Mouse (Mus musculus): Measurements from ENCODE around the gene Olfr1358. TPM values are rescaled to one million over a fixed set of nuclear protein-coding genes. Genes with fewer than 3 reads are reported as not detected.

Olfr1358 gene
- polyA plus RNA-seq, 1 experiment = not detected

GRCm38 (mm10) chr10:78540943-78541342, 23.7 kb downstream of the Olfr1358 start:
- WGBS = 66% methylated on average over 2 of the region's 2 CpGs
- no peak for TF ChIP-seq CTCF (IDR thresholded peaks at IDR 0.05; ENCODE audit: insufficient read depth, low read depth, low read length)
- no peak for TF ChIP-seq POLR2A (IDR thresholded peaks at IDR 0.05; ENCODE audit: insufficient read depth, low read depth, low read length)
- no peak overlapping the region for H3K27ac ChIP-seq (ENCODE audit: insufficient read depth, low read depth, low read length)

GRCm38 (mm10) chr10:78565070-78565469, 47.8 kb downstream of the Olfr1358 start:
- no peaks in the 10 kb centered on the region for H3K4me1 ChIP-seq (ENCODE audit: control insufficient read depth, insufficient read depth, low read length)
- H3K27ac ChIP-seq (ENCODE audit: insufficient read depth, low read depth, low read length) = no peak overlapping the region
- no peak overlapping the region for H3K4me3 ChIP-seq (ENCODE audit: insufficient read depth, low read depth, low read length)
- 87% methylated on average over 1 of the region's 1 CpGs for WGBS
- TF ChIP-seq CTCF (IDR thresholded peaks at IDR 0.05; ENCODE audit: insufficient read depth, low read depth, low read length) = no peak
- no peak for TF ChIP-seq POLR2A (IDR thresholded peaks at IDR 0.05; ENCODE audit: insufficient read depth, low read depth, low read length)

More at GRCm38 (mm10) chr10:78540943-78541342, 23.7 kb downstream of the Olfr1358 start:
- H3K4me3 ChIP-seq (ENCODE audit: insufficient read depth, low read depth, low read length) = no peak overlapping the region
- H3K4me1 ChIP-seq (ENCODE audit: control insufficient read depth, insufficient read depth, low read length) = no peaks in the 10 kb centered on the region

GRCm38 (mm10) chr10:78569191-78569590, 52.0 kb downstream of the Olfr1358 start:
- H3K27ac ChIP-seq (ENCODE audit: insufficient read depth, low read depth, low read length) = no peak overlapping the region
- TF ChIP-seq POLR2A (IDR thresholded peaks at IDR 0.05; ENCODE audit: insufficient read depth, low read depth, low read length) = no peak
- TF ChIP-seq CTCF (IDR thresholded peaks at IDR 0.05; ENCODE audit: insufficient read depth, low read depth, low read length) = no peak
- H3K4me1 ChIP-seq (ENCODE audit: control insufficient read depth, insufficient read depth, low read length) = peaks cover 2% of the 10 kb centered on the region; the same call in 1 of the 2 replicates
- 69% methylated on average over 3 of the region's 3 CpGs for whole genome bisulfite sequencing
- no peak overlapping the region for H3K4me3 ChIP-seq (ENCODE audit: insufficient read depth, low read depth, low read length)

- H3K4me1 ChIP-seq (ENCODE audit: control insufficient read depth, insufficient read depth, low read length) = peaks cover 2% of the 10 kb centered on the region; the same call in 1 of the 2 replicates
- no peak overlapping the region for H3K4me3 ChIP-seq (ENCODE audit: insufficient read depth, low read depth, low read length)
- H3K27ac ChIP-seq (ENCODE audit: insufficient read depth, low read depth, low read length) = no peak overlapping the region
- WGBS = 64% methylated on average over 3 of the region's 3 CpGs
- no peak for TF ChIP-seq CTCF (IDR thresholded peaks at IDR 0.05; ENCODE audit: insufficient read depth, low read depth, low read length)
- no peak for TF ChIP-seq POLR2A (IDR thresholded peaks at IDR 0.05; ENCODE audit: insufficient read depth, low read depth, low read length)
Measured at GRCm38 (mm10) chr10:78569686-78570085, 52.5 kb downstream of the Olfr1358 start.

Other genes starting within 250 kb of the Olfr1358 start
- 102 TPM in 1 of 2 replicates, not detected in the other for gene Agpat3, start 164.9 kb upstream of the Olfr1358 start, polyA plus RNA-seq (2012; ENCODE audit: insufficient read depth, insufficient read length, low replicate concordance, missing spikeins)
- gene Rrp1, start 104.4 kb upstream of the Olfr1358 start, polyA plus RNA-seq (2012; ENCODE audit: insufficient read depth, insufficient read length, low replicate concordance, missing spikeins) = 444 TPM in 1 of 2 replicates, not detected in the other
- gene Cstb, start 91.8 kb upstream of the Olfr1358 start, polyA plus RNA-seq (2012; ENCODE audit: insufficient read depth, insufficient read length, low replicate concordance, missing spikeins) = 1,067 TPM in 1 of 2 replicates, not detected in the other
- gene Pdxk, start 52.5 kb upstream of the Olfr1358 start, polyA plus RNA-seq (2012; ENCODE audit: insufficient read depth, insufficient read length, low replicate concordance, missing spikeins) = not detected in 2 replicates
- gene Ilvbl, start 56.9 kb downstream of the Olfr1358 start, polyA plus RNA-seq (2012; ENCODE audit: insufficient read depth, insufficient read length, low replicate concordance, missing spikeins) = not detected in 2 replicates
- not detected in 2 replicates for gene Syde1, start 74.5 kb downstream of the Olfr1358 start, polyA plus RNA-seq (2012; ENCODE audit: insufficient read depth, insufficient read length, low replicate concordance, missing spikeins)
- gene Olfr1357, start 100.6 kb downstream of the Olfr1358 start, polyA plus RNA-seq (2012; ENCODE audit: insufficient read depth, insufficient read length, low replicate concordance, missing spikeins) = not detected in 2 replicates
- not detected in 2 replicates for gene Casp14, start 200.9 kb downstream of the Olfr1358 start, polyA plus RNA-seq (2012; ENCODE audit: insufficient read depth, insufficient read length, low replicate concordance, missing spikeins)
- not detected in 2 replicates for gene Ccdc105, start 235.6 kb downstream of the Olfr1358 start, polyA plus RNA-seq (2012; ENCODE audit: insufficient read depth, insufficient read length, low replicate concordance, missing spikeins)